Mouse (Mus musculus): ENCODE measurements around the gene Rbfox3. TPM values are rescaled to one million over a fixed set of nuclear protein-coding genes. Genes with fewer than 3 reads are reported as not detected.

Rbfox3 gene
- polyA plus RNA-seq, 1 experiment from 2014 or later = 32.0 TPM

- Histone ChIP-seq H3K4me3 (0 out of 2 replicates have a peak overlapping the region, but pooled peaks have one; percentile 3), H3K4me2 (peak overlapping the region; percentile 33), H3K9me3 (replicated peaks) (no peaks in the 10 kb centered on the region), H3K27me3 (peaks cover 11% of the 10 kb centered on the region; the same call in 1 of the 2 replicates), H3K36me3 (ENCODE audit: poor library complexity, severe bottlenecking) (no peaks in the 10 kb centered on the region), H3K27ac (peak overlapping the region; percentile 57), H3K9ac (peak overlapping the region; percentile 21; the same call in 1 of the 2 replicates), H3K4me1 (peaks cover 32% of the 10 kb centered on the region)
- peak; percentile 51 for ATAC-seq
- 6% methylated on average over 9 of the region's 9 CpGs for WGBS
These were observed 311.2 kb downstream of the Rbfox3 start for GRCm38 (mm10) chr11:118600168-118600567.

- no peaks in the 10 kb centered on the region for H3K36me3 ChIP-seq (ENCODE audit: poor library complexity, severe bottlenecking)
- no peak overlapping the region for H3K9ac ChIP-seq
- ATAC-seq = no peak
- no peak overlapping the region for H3K4me2 ChIP-seq
- no peak overlapping the region for H3K4me3 ChIP-seq
- no peaks in the 10 kb centered on the region for H3K9me3 ChIP-seq (replicated peaks)
- WGBS = 60% methylated on average over 5 of the region's 5 CpGs
- peaks cover 29% of the 10 kb centered on the region for H3K4me1 ChIP-seq
- peaks cover 11% of the 10 kb centered on the region; the same call in 1 of the 2 replicates for H3K27me3 ChIP-seq
- H3K27ac ChIP-seq = no peak overlapping the region
These were observed 312.7 kb downstream of the Rbfox3 start for GRCm38 (mm10) chr11:118598726-118599125.

- H3K4me3 ChIP-seq = no peak overlapping the region
- H3K9me3 ChIP-seq (replicated peaks) = no peaks in the 10 kb centered on the region
- H3K4me1 ChIP-seq = peaks cover 5% of the 10 kb centered on the region
- no peaks in the 10 kb centered on the region for H3K36me3 ChIP-seq (ENCODE audit: poor library complexity, severe bottlenecking)
- 5% methylated on average over 14 of the region's 15 CpGs for WGBS
- H3K27me3 ChIP-seq = peaks cover 10% of the 10 kb centered on the region; the same call in 1 of the 2 replicates
- H3K27ac ChIP-seq = no peak overlapping the region
- H3K4me2 ChIP-seq = no peak overlapping the region
- ATAC-seq = no peak
- H3K9ac ChIP-seq = no peak overlapping the region
These were observed 326.6 kb downstream of the Rbfox3 start for GRCm38 (mm10) chr11:118584826-118585225.

GRCm38 (mm10) chr11:118583989-118584388 is 327.4 kb downstream of the Rbfox3 start:
- H3K4me3 ChIP-seq = no peak overlapping the region
- H3K27ac ChIP-seq = no peak overlapping the region
- ATAC-seq = no peak
- H3K9me3 ChIP-seq (replicated peaks) = no peaks in the 10 kb centered on the region
- H3K4me2 ChIP-seq = no peak overlapping the region
- H3K27me3 ChIP-seq = 0 out of 2 replicates have a peak, but pooled peaks cover 10% of the 10 kb centered on the region
- 93% methylated on average over 1 of the region's 1 CpGs for WGBS
- no peak overlapping the region for H3K9ac ChIP-seq
- no peaks in the 10 kb centered on the region for H3K36me3 ChIP-seq (ENCODE audit: poor library complexity, severe bottlenecking)
- peaks cover 5% of the 10 kb centered on the region for H3K4me1 ChIP-seq

GRCm38 (mm10) chr11:118583573-118583972 is 327.8 kb downstream of the Rbfox3 start:
- peaks cover 5% of the 10 kb centered on the region for H3K4me1 ChIP-seq
- H3K27me3 ChIP-seq = 0 out of 2 replicates have a peak, but pooled peaks cover 13% of the 10 kb centered on the region
- 85% methylated on average over 8 of the region's 8 CpGs for WGBS
- no peak overlapping the region for H3K4me3 ChIP-seq
- ATAC-seq = no peak
- H3K27ac ChIP-seq = no peak overlapping the region
- no peaks in the 10 kb centered on the region for H3K9me3 ChIP-seq (replicated peaks)
- H3K36me3 ChIP-seq (ENCODE audit: poor library complexity, severe bottlenecking) = no peaks in the 10 kb centered on the region
- no peak overlapping the region for H3K9ac ChIP-seq
- H3K4me2 ChIP-seq = no peak overlapping the region

GRCm38 (mm10) chr11:118581019-118581418 is 330.4 kb downstream of the Rbfox3 start:
- WGBS = 37% methylated on average over 4 of the region's 4 CpGs

GRCm38 (mm10) chr11:118579622-118580021 is 331.8 kb downstream of the Rbfox3 start:
- Histone ChIP-seq H3K4me2 (no peak overlapping the region), H3K9ac (no peak overlapping the region), H3K4me3 (no peak overlapping the region), H3K36me3 (ENCODE audit: poor library complexity, severe bottlenecking) (no peaks in the 10 kb centered on the region), H3K4me1 (peaks cover 26% of the 10 kb centered on the region), H3K9me3 (replicated peaks) (no peaks in the 10 kb centered on the region), H3K27me3 (peaks cover 15% of the 10 kb centered on the region; the same call in 1 of the 2 replicates), H3K27ac (no peak overlapping the region)
- WGBS = 86% methylated on average over 8 of the region's 8 CpGs
- ATAC-seq = no peak

More at GRCm38 (mm10) chr11:118581019-118581418, 330.4 kb downstream of the Rbfox3 start:
- Histone ChIP-seq H3K4me3 (no peak overlapping the region), H3K9ac (no peak overlapping the region), H3K27me3 (peaks cover 15% of the 10 kb centered on the region; the same call in 1 of the 2 replicates), H3K4me1 (peaks cover 18% of the 10 kb centered on the region), H3K9me3 (replicated peaks) (no peaks in the 10 kb centered on the region), H3K27ac (no peak overlapping the region), H3K4me2 (no peak overlapping the region), H3K36me3 (ENCODE audit: poor library complexity, severe bottlenecking) (no peaks in the 10 kb centered on the region)
- 0 out of 2 replicates have a peak, but pooled peaks have one; percentile 8 for ATAC-seq

- peaks cover 34% of the 10 kb centered on the region for H3K4me1 ChIP-seq
- 64% methylated on average over 15 of the region's 15 CpGs for WGBS
- H3K9ac ChIP-seq = no peak overlapping the region
- no peak overlapping the region for H3K4me3 ChIP-seq
- no peaks in the 10 kb centered on the region for H3K9me3 ChIP-seq (replicated peaks)
- no peak for ATAC-seq
- no peaks in the 10 kb centered on the region for H3K36me3 ChIP-seq (ENCODE audit: poor library complexity, severe bottlenecking)
- no peak overlapping the region for H3K4me2 ChIP-seq
- H3K27ac ChIP-seq = no peak overlapping the region
- peaks cover 25% of the 10 kb centered on the region for H3K27me3 ChIP-seq
These were observed 334.1 kb downstream of the Rbfox3 start for GRCm38 (mm10) chr11:118577271-118577670.

- Histone ChIP-seq H3K4me2 (no peak overlapping the region), H3K9ac (no peak overlapping the region), H3K36me3 (ENCODE audit: poor library complexity, severe bottlenecking) (no peaks in the 10 kb centered on the region), H3K9me3 (replicated peaks) (no peaks in the 10 kb centered on the region), H3K4me3 (no peak overlapping the region), H3K4me1 (peaks cover 34% of the 10 kb centered on the region), H3K27me3 (peaks cover 31% of the 10 kb centered on the region), H3K27ac (no peak overlapping the region)
- WGBS = 36% methylated on average over 8 of the region's 8 CpGs
- ATAC-seq = no peak
These were observed 334.8 kb downstream of the Rbfox3 start for GRCm38 (mm10) chr11:118576611-118577010.

- Histone ChIP-seq H3K4me2 (no peak overlapping the region), H3K36me3 (ENCODE audit: poor library complexity, severe bottlenecking) (no peaks in the 10 kb centered on the region), H3K27me3 (peaks cover 51% of the 10 kb centered on the region), H3K27ac (no peak overlapping the region), H3K4me3 (no peak overlapping the region), H3K9me3 (replicated peaks) (no peaks in the 10 kb centered on the region), H3K4me1 (peaks cover 42% of the 10 kb centered on the region), H3K9ac (no peak overlapping the region)
- 85% methylated on average over 5 of the region's 5 CpGs for WGBS
- no peak for ATAC-seq
These were observed 337.0 kb downstream of the Rbfox3 start for GRCm38 (mm10) chr11:118574418-118574817.

GRCm38 (mm10) chr11:118573569-118573968 is 337.8 kb downstream of the Rbfox3 start:
- WGBS = 0% methylated on average over 3 of the region's 3 CpGs
- Histone ChIP-seq H3K27me3 (peaks cover 56% of the 10 kb centered on the region), H3K27ac (no peak overlapping the region), H3K4me3 (no peak overlapping the region), H3K4me1 (peaks cover 48% of the 10 kb centered on the region), H3K9me3 (replicated peaks) (no peaks in the 10 kb centered on the region), H3K4me2 (no peak overlapping the region), H3K36me3 (ENCODE audit: poor library complexity, severe bottlenecking) (no peaks in the 10 kb centered on the region), H3K9ac (no peak overlapping the region)
- ATAC-seq = peak; percentile 19; the same call in 1 of the 2 replicates

GRCm38 (mm10) chr11:118573000-118573399 is 338.4 kb downstream of the Rbfox3 start:
- no peak overlapping the region for H3K9ac ChIP-seq
- H3K4me2 ChIP-seq = no peak overlapping the region
- ATAC-seq = no peak
- no peaks in the 10 kb centered on the region for H3K9me3 ChIP-seq (replicated peaks)
- 69% methylated on average over 7 of the region's 7 CpGs for WGBS
- H3K27ac ChIP-seq = no peak overlapping the region
- no peaks in the 10 kb centered on the region for H3K36me3 ChIP-seq (ENCODE audit: poor library complexity, severe bottlenecking)
- H3K4me1 ChIP-seq = peaks cover 48% of the 10 kb centered on the region
- no peak overlapping the region for H3K4me3 ChIP-seq
- H3K27me3 ChIP-seq = peaks cover 58% of the 10 kb centered on the region

- peak overlapping the region; percentile 57 for H3K9ac ChIP-seq
- no peak overlapping the region for H3K27ac ChIP-seq
- no peaks in the 10 kb centered on the region for H3K9me3 ChIP-seq (replicated peaks)
- H3K36me3 ChIP-seq (ENCODE audit: poor library complexity, severe bottlenecking) = no peaks in the 10 kb centered on the region
- peaks cover 30% of the 10 kb centered on the region for H3K4me1 ChIP-seq
- H3K4me3 ChIP-seq = peak overlapping the region; percentile 41
- H3K4me2 ChIP-seq = peak overlapping the region; percentile 68
- no peak for ATAC-seq
- peaks cover 70% of the 10 kb centered on the region for H3K27me3 ChIP-seq
- under 1% methylated on average over 27 of the region's 27 CpGs for WGBS
These were observed 341.2 kb downstream of the Rbfox3 start for GRCm38 (mm10) chr11:118570164-118570563.
